In the genomic region with DNA sequence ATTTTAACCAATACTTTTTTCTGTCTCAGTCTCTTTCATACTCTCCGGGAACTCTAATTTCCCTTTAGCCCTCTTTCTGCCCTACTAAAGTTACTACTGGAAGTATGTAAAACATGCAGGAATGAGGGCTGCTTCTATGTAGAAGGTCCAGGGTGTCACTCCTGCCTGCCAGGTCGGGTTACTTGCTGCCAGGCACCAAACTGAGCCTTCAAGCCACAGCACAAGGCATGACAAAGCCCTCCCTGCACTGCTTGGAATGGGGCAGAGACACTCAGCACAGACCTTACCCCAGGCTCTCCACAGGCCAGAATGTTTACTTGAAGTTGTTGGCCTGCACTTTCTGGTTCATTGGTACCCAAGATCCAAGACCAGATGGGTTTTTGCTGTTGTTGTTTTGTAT, we compare ENCODE assay signal across 27 mouse cellular contexts. TPM values are rescaled to one million over a fixed set of nuclear protein-coding genes. Genes with fewer than 3 reads are reported as not detected.
DNase-seq lines count a peak whose midpoint lies in the region; ATAC-seq lines count a peak whose summit lies in the region.
"Had no signal": no experiment of that assay in that cellular context is flagged by ENCODE, and none has a peak within 500 bp of the region (broad histone marks: within the 10 kb centered on the region; RNA-seq: fewer than 3 reads in every experiment).

No protein-coding gene starts in this region.

- H3K79me2 ChIP-seq in macrophage (ENCODE audit: inconsistent target) = no peaks in the 10 kb centered on the region

- no peak for ATAC-seq in forebrain, embryonic 11.5 days (replicated peaks; ENCODE audit: low FRiP score)
- no peak for ATAC-seq in forebrain, embryonic 16.5 days
- ATAC-seq in midbrain, embryonic 11.5 days (ENCODE audit: low FRiP score) = no peak
- no peak for ATAC-seq in midbrain, embryonic 15.5 days (replicated peaks)
- ATAC-seq: forebrain, embryonic 14.5 days; hindbrain, embryonic 16.5 days; intestine, embryonic 15.5 days had no signal

- H3K27ac ChIP-seq in forebrain, embryonic 11.5 days (ENCODE audit: low read depth, low read length) = no peak overlapping the region
- no peak overlapping the region for H3K27ac ChIP-seq in forebrain, embryonic 16.5 days (ENCODE audit: low read length)
- no peak overlapping the region for H3K27ac ChIP-seq in midbrain, embryonic 11.5 days (ENCODE audit: low read depth, low read length)
- no peak overlapping the region for H3K27ac ChIP-seq in midbrain, embryonic 15.5 days
- peak overlapping the region; percentile 87; the same call in 1 of the 2 replicates for H3K27ac ChIP-seq in macrophage
- H3K27ac ChIP-seq: embryonic facial prominence, embryonic 13.5 days; forebrain, embryonic 10.5 days; heart, embryonic 15.5 days; hindbrain, embryonic 10.5 days; hindbrain, embryonic 13.5 days; intestine, embryonic 15.5 days had no signal

- no peak overlapping the region for H3K4me3 ChIP-seq in forebrain, embryonic 11.5 days (ENCODE audit: low read depth, low read length)
- H3K4me3 ChIP-seq in forebrain, embryonic 16.5 days (replicated peaks; ENCODE audit: low read length) = no peak overlapping the region
- H3K4me3 ChIP-seq in midbrain, embryonic 11.5 days (ENCODE audit: low read depth, low read length) = no peak overlapping the region
- H3K4me3 ChIP-seq in midbrain, embryonic 15.5 days = no peak overlapping the region
- H3K4me3 ChIP-seq in macrophage (ENCODE audit: inconsistent target) = no peak overlapping the region
- H3K4me3 ChIP-seq: embryonic facial prominence, embryonic 13.5 days; forebrain, embryonic 10.5 days; heart, embryonic 12.5 days; heart, embryonic 15.5 days; hindbrain, embryonic 10.5 days; hindbrain, embryonic 13.5 days; intestine, embryonic 15.5 days had no signal

- peaks cover 4% of the 10 kb centered on the region; the same call in 1 of the 2 replicates for H3K4me1 ChIP-seq in forebrain, embryonic 11.5 days (replicated peaks; ENCODE audit: control insufficient read depth, insufficient read depth, low read length)
- 0 out of 2 replicates have a peak, but pooled peaks cover 3% of the 10 kb centered on the region for H3K4me1 ChIP-seq in forebrain, embryonic 16.5 days (replicated peaks; ENCODE audit: control insufficient read depth, insufficient read depth, low read length)
- 0 out of 2 replicates have a peak, but pooled peaks cover 2% of the 10 kb centered on the region for H3K4me1 ChIP-seq in midbrain, embryonic 11.5 days (ENCODE audit: control insufficient read depth, insufficient read depth, low read length)
- H3K4me1 ChIP-seq in midbrain, embryonic 15.5 days = no peaks in the 10 kb centered on the region
- H3K4me1 ChIP-seq: embryonic facial prominence, embryonic 13.5 days; intestine, embryonic 15.5 days had no signal

- no peaks in the 10 kb centered on the region for H3K27me3 ChIP-seq in forebrain, embryonic 11.5 days (ENCODE audit: control insufficient read depth, insufficient read depth, low read length)
- H3K27me3 ChIP-seq in forebrain, embryonic 16.5 days (replicated peaks; ENCODE audit: control insufficient read depth, insufficient read depth, low read length) = no peaks in the 10 kb centered on the region
- no peaks in the 10 kb centered on the region for H3K27me3 ChIP-seq in midbrain, embryonic 11.5 days (ENCODE audit: control insufficient read depth, insufficient read depth, low read length)
- no peaks in the 10 kb centered on the region for H3K27me3 ChIP-seq in midbrain, embryonic 15.5 days (replicated peaks)
- H3K27me3 ChIP-seq: embryonic facial prominence, embryonic 13.5 days; heart, embryonic 12.5 days; heart, embryonic 15.5 days; hindbrain, embryonic 13.5 days; intestine, embryonic 15.5 days had no signal

- no peaks in the 10 kb centered on the region for H3K36me3 ChIP-seq in forebrain, embryonic 11.5 days (ENCODE audit: control insufficient read depth, insufficient read depth, low read length)
- no peaks in the 10 kb centered on the region for H3K36me3 ChIP-seq in forebrain, embryonic 16.5 days (ENCODE audit: control insufficient read depth, insufficient read depth)
- no peaks in the 10 kb centered on the region for H3K36me3 ChIP-seq in midbrain, embryonic 11.5 days (ENCODE audit: control insufficient read depth, insufficient read depth, low read length)
- no peaks in the 10 kb centered on the region for H3K36me3 ChIP-seq in midbrain, embryonic 15.5 days (replicated peaks)
- H3K36me3 ChIP-seq in macrophage (ENCODE audit: inconsistent target) = no peaks in the 10 kb centered on the region
- H3K36me3 ChIP-seq: embryonic facial prominence, embryonic 13.5 days; forebrain, embryonic 10.5 days; G1E; heart, embryonic 12.5 days; heart, embryonic 15.5 days; hindbrain, embryonic 10.5 days; hindbrain, embryonic 13.5 days; intestine, embryonic 15.5 days had no signal

- H3K9ac ChIP-seq in forebrain, embryonic 11.5 days (ENCODE audit: low read length) = no peak overlapping the region
- no peak overlapping the region for H3K9ac ChIP-seq in forebrain, embryonic 16.5 days (replicated peaks; ENCODE audit: low read depth, low read length)
- no peak overlapping the region for H3K9ac ChIP-seq in midbrain, embryonic 11.5 days (ENCODE audit: low read length)
- H3K9ac ChIP-seq in midbrain, embryonic 15.5 days = no peak overlapping the region
- H3K9ac ChIP-seq: embryonic facial prominence, embryonic 13.5 days; heart, embryonic 12.5 days; heart, embryonic 15.5 days; hindbrain, embryonic 13.5 days; intestine, embryonic 15.5 days had no signal

- peak; percentile 46 for DNase-seq in forebrain, embryonic 11.5 days (ENCODE audit: low spot score)
- DNase-seq in midbrain, embryonic 11.5 days (ENCODE audit: low spot score, missing footprints) = peak; percentile 64
- no peak for DNase-seq in cerebellum, adult 9-11 months
- DNase-seq: adrenal gland, adult 8-10 months; adrenal gland, postnatal 25 days; B cell, adult 2 months; cerebellum, adult 18-20 months; cerebellum, adult 9-10 months; cerebellum, postnatal 25 days; gastrocnemius, postnatal 10 days; gastrocnemius, postnatal 36 days; heart, postnatal 10 days; heart, postnatal 36 days; kidney, adult 18-20 months had no signal

- no peaks in the 10 kb centered on the region for H3K9me3 ChIP-seq in forebrain, embryonic 11.5 days (ENCODE audit: control insufficient read depth, low read length)
- H3K9me3 ChIP-seq in forebrain, embryonic 16.5 days (ENCODE audit: control insufficient read depth, low read length) = no peaks in the 10 kb centered on the region
- no peaks in the 10 kb centered on the region for H3K9me3 ChIP-seq in midbrain, embryonic 11.5 days (ENCODE audit: control insufficient read depth, low read length)
- H3K9me3 ChIP-seq in midbrain, embryonic 15.5 days = no peaks in the 10 kb centered on the region
- H3K9me3 ChIP-seq: embryonic facial prominence, embryonic 13.5 days; forebrain, embryonic 10.5 days; G1E; heart, embryonic 12.5 days; heart, embryonic 15.5 days; hindbrain, embryonic 10.5 days; hindbrain, embryonic 13.5 days; intestine, embryonic 15.5 days had no signal

- WGBS in forebrain, embryonic 11.5 days = 43% methylated on average over 2 of the region's 2 CpGs
- WGBS in forebrain, embryonic 16.5 days = 43% methylated on average over 2 of the region's 2 CpGs
- 36% methylated on average over 2 of the region's 2 CpGs for WGBS in midbrain, embryonic 11.5 days
- 41% methylated on average over 2 of the region's 2 CpGs for WGBS in midbrain, embryonic 15.5 days
- 74% methylated on average over 2 of the region's 2 CpGs for WGBS in macrophage (ENCODE audit: missing documents)

- no peak overlapping the region for H3K4me2 ChIP-seq in forebrain, embryonic 11.5 days (ENCODE audit: low read depth, low read length, severe bottlenecking)
- no peak overlapping the region for H3K4me2 ChIP-seq in forebrain, embryonic 16.5 days (ENCODE audit: low read length)
- H3K4me2 ChIP-seq in midbrain, embryonic 11.5 days = no peak overlapping the region
- H3K4me2 ChIP-seq in midbrain, embryonic 15.5 days = no peak overlapping the region
- H3K4me2 ChIP-seq: embryonic facial prominence, embryonic 13.5 days; heart, embryonic 12.5 days; heart, embryonic 15.5 days; hindbrain, embryonic 13.5 days; intestine, embryonic 15.5 days had no signal

RNA-seq across cellular contexts. Expression of a gene that starts 4.8 kb away (rescaled TPM):
- polyA plus RNA-seq in forebrain, embryonic 11.5 days (2014; fragmentation: Nextera tagmentation; extraction: Ambion mirVana) = 74.6 and 89.6 TPM in 2 replicates
- polyA plus RNA-seq in forebrain, embryonic 16.5 days (2015; fragmentation: Nextera tagmentation; extraction: Ambion mirVana) = 27.4 and 35.3 TPM in 2 replicates
- 51.5 and 57.7 TPM in 2 replicates for polyA plus RNA-seq in midbrain, embryonic 11.5 days (2014; fragmentation: Nextera tagmentation; extraction: Ambion mirVana)
- 24.7 and 25.1 TPM in 2 replicates for polyA plus RNA-seq in midbrain, embryonic 15.5 days (2015; fragmentation: Nextera tagmentation; extraction: Ambion mirVana)
- total RNA-seq in macrophage (2018; cell fraction: chromatin; rRNA removed) = 10 to 100 TPM in 4 of 26 experiments, 1 to 10 TPM in 16, under 1 TPM in 2, not detected in 4; 0.63 to 12.3 (median 3.8) TPM
- 10 to 100 TPM in 25 of 26 experiments, 1 to 10 TPM in 1; 9.9 to 22.2 (median 15.9) TPM for total RNA-seq in macrophage (2018; cell fraction: cytosol; rRNA removed)
- 10 to 100 TPM in 2 of 26 experiments, 1 to 10 TPM in 21, under 1 TPM in 2, not detected in 1; 0.64 to 17.2 (median 3.3) TPM for total RNA-seq in macrophage (2018; cell fraction: nucleus; rRNA removed)
- polyA plus RNA-seq in macrophage (2018) = 16.3 to 30.7 TPM (median 17.2 TPM) in 3 replicates

RNA-seq across cellular contexts. Expression of a gene that starts 10.0 kb away (rescaled TPM):
- 22.5 and 24.6 TPM in 2 replicates for polyA plus RNA-seq in forebrain, embryonic 11.5 days (2014; fragmentation: Nextera tagmentation; extraction: Ambion mirVana)
- polyA plus RNA-seq in forebrain, embryonic 16.5 days (2015; fragmentation: Nextera tagmentation; extraction: Ambion mirVana) = 30.3 and 33.0 TPM in 2 replicates
- polyA plus RNA-seq in midbrain, embryonic 11.5 days (2014; fragmentation: Nextera tagmentation; extraction: Ambion mirVana) = 17.0 and 18.1 TPM in 2 replicates
- polyA plus RNA-seq in midbrain, embryonic 15.5 days (2015; fragmentation: Nextera tagmentation; extraction: Ambion mirVana) = 34.2 and 36.3 TPM in 2 replicates
- 10 to 100 TPM in 15 of 26 experiments, 1 to 10 TPM in 11; 2.7 to 20.2 (median 11.8) TPM for total RNA-seq in macrophage (2018; cell fraction: chromatin; rRNA removed)
- 10 to 100 TPM; 22.2 to 34.2 (median 29.0) TPM for total RNA-seq in macrophage (2018; cell fraction: cytosol; rRNA removed)
- total RNA-seq in macrophage (2018; cell fraction: nucleus; rRNA removed) = 10 to 100 TPM in 18 of 26 experiments, 1 to 10 TPM in 8; 6.1 to 25.7 (median 13.1) TPM
- polyA plus RNA-seq in macrophage (2018) = 19.8 to 24.2 TPM (median 23.4 TPM) in 3 replicates

RNA-seq across cellular contexts. Expression of a gene that starts 12.9 kb away (rescaled TPM):
- 1.2 and 1.3 TPM in 2 replicates for polyA plus RNA-seq in forebrain, embryonic 11.5 days (2014; fragmentation: Nextera tagmentation; extraction: Ambion mirVana)
- 2.0 TPM in 2 replicates for polyA plus RNA-seq in forebrain, embryonic 16.5 days (2015; fragmentation: Nextera tagmentation; extraction: Ambion mirVana)
- 1.1 and 1.3 TPM in 2 replicates for polyA plus RNA-seq in midbrain, embryonic 11.5 days (2014; fragmentation: Nextera tagmentation; extraction: Ambion mirVana)
- polyA plus RNA-seq in midbrain, embryonic 15.5 days (2015; fragmentation: Nextera tagmentation; extraction: Ambion mirVana) = 4.0 and 4.6 TPM in 2 replicates
- total RNA-seq in macrophage (2018; cell fraction: chromatin; rRNA removed) = 10 to 100 TPM in 23 of 26 experiments, 1 to 10 TPM in 3; 5.8 to 89.8 (median 52.6) TPM
- total RNA-seq in macrophage (2018; cell fraction: cytosol; rRNA removed) = 10 to 100 TPM; 21.1 to 52.9 (median 34.9) TPM
- total RNA-seq in macrophage (2018; cell fraction: nucleus; rRNA removed) = 10 to 100 TPM; 11.1 to 92.4 (median 48.9) TPM
- 35.3 to 45.1 TPM (median 37.7 TPM) in 3 replicates for polyA plus RNA-seq in macrophage (2018)

RNA-seq across cellular contexts. Expression of a gene that starts 23.1 kb away (rescaled TPM):
- 273 and 285 TPM in 2 replicates for polyA plus RNA-seq in forebrain, embryonic 11.5 days (2014; fragmentation: Nextera tagmentation; extraction: Ambion mirVana)
- 192 and 202 TPM in 2 replicates for polyA plus RNA-seq in forebrain, embryonic 16.5 days (2015; fragmentation: Nextera tagmentation; extraction: Ambion mirVana)
- 256 and 275 TPM in 2 replicates for polyA plus RNA-seq in midbrain, embryonic 11.5 days (2014; fragmentation: Nextera tagmentation; extraction: Ambion mirVana)
- polyA plus RNA-seq in midbrain, embryonic 15.5 days (2015; fragmentation: Nextera tagmentation; extraction: Ambion mirVana) = 172 and 179 TPM in 2 replicates
- total RNA-seq in macrophage (2018; cell fraction: chromatin; rRNA removed) = 10 to 100 TPM in 20 of 26 experiments, 1 to 10 TPM in 6; 3.9 to 51.8 (median 20.6) TPM
- 10 to 100 TPM; 38.9 to 76.3 (median 58.6) TPM for total RNA-seq in macrophage (2018; cell fraction: cytosol; rRNA removed)
- total RNA-seq in macrophage (2018; cell fraction: nucleus; rRNA removed) = 10 to 100 TPM in 23 of 26 experiments, 1 to 10 TPM in 3; 7.6 to 49.4 (median 22.2) TPM
- 35.9 to 74.0 TPM (median 71.9 TPM) in 3 replicates for polyA plus RNA-seq in macrophage (2018)

RNA-seq across cellular contexts. Expression of a gene that starts 30.8 kb away (rescaled TPM):
- 31.3 and 35.1 TPM in 2 replicates for polyA plus RNA-seq in forebrain, embryonic 11.5 days (2014; fragmentation: Nextera tagmentation; extraction: Ambion mirVana)
- polyA plus RNA-seq in forebrain, embryonic 16.5 days (2015; fragmentation: Nextera tagmentation; extraction: Ambion mirVana) = 34.6 and 39.9 TPM in 2 replicates
- polyA plus RNA-seq in midbrain, embryonic 11.5 days (2014; fragmentation: Nextera tagmentation; extraction: Ambion mirVana) = 18.1 and 18.2 TPM in 2 replicates
- 32.2 and 32.6 TPM in 2 replicates for polyA plus RNA-seq in midbrain, embryonic 15.5 days (2015; fragmentation: Nextera tagmentation; extraction: Ambion mirVana)
- 10 to 100 TPM in 25 of 26 experiments, 1 to 10 TPM in 1; 7.4 to 53.6 (median 31.6) TPM for total RNA-seq in macrophage (2018; cell fraction: chromatin; rRNA removed)
- 1 to 10 TPM; 2.7 to 8.7 (median 5.5) TPM for total RNA-seq in macrophage (2018; cell fraction: cytosol; rRNA removed)
- 10 to 100 TPM in 20 of 26 experiments, 1 to 10 TPM in 6; 5.8 to 36.8 (median 15.2) TPM for total RNA-seq in macrophage (2018; cell fraction: nucleus; rRNA removed)
- polyA plus RNA-seq in macrophage (2018) = 5.3 to 7.6 TPM (median 6.3 TPM) in 3 replicates
